Comparison of ENCODE assay signal across 8 mouse cellular contexts in genomic region chr7:27490543-27491329, GRCm38 (mm10). TPM values are rescaled to one million over a fixed set of nuclear protein-coding genes. Genes with fewer than 3 reads are reported as not detected.
A peak's percentile ranks its signal among the peaks of the same experiment; 100 is the strongest.
DNase-seq lines count a peak whose midpoint lies in the region; ATAC-seq and TF ChIP-seq lines count a peak whose summit lies in the region.

No protein-coding gene starts in this region.

- peaks cover 11% of the 10 kb centered on the region for H3K79me2 ChIP-seq in MEL (ENCODE audit: control insufficient read depth, insufficient read depth, low read length, poor library complexity)

- TF ChIP-seq CTCF in MEL (IDR thresholded peaks at IDR 0.05 in 2 of 3, conservative IDR thresholded peaks at IDR 0.05 in 1 of 3; ENCODE audit: control insufficient read depth in 1 of 3, insufficient read depth in 1 of 3, low read depth in 2 of 3, low read length in 3 of 3, poor library complexity in 1 of 3, severe bottlenecking in 1 of 3) = peak; percentile 62 to 77 (median 68)
- TF ChIP-seq CTCF in forebrain, postnatal 0 days (IDR thresholded peaks at IDR 0.05; ENCODE audit: low read depth) = peak; percentile 52
- peak; percentile 88 for TF ChIP-seq CTCF in olfactory bulb, adult 2 months (IDR thresholded peaks at IDR 0.05; ENCODE audit: insufficient read depth, low read depth, low read length)

- no peaks in the 10 kb centered on the region for H3K9me3 ChIP-seq in MEL (replicated peaks; ENCODE audit: insufficient read depth, low read length)
- no peaks in the 10 kb centered on the region for H3K9me3 ChIP-seq in forebrain, postnatal 0 days (ENCODE audit: low read length)
- no peaks in the 10 kb centered on the region for H3K9me3 ChIP-seq in lung, embryonic 15.5 days

- H3K4me3 ChIP-seq in MEL (ENCODE audit: control insufficient read depth in 1 of 2, insufficient read depth in 1 of 2, low read depth in 2 of 2, low read length in 2 of 2) = peak overlapping the region; percentile 64 to 66
- peak overlapping the region; percentile 31 for H3K4me3 ChIP-seq in forebrain, postnatal 0 days (ENCODE audit: low read depth, low read length)
- peak overlapping the region; percentile 34 for H3K4me3 ChIP-seq in lung, embryonic 15.5 days
- peak overlapping the region; percentile 51 for H3K4me3 ChIP-seq in olfactory bulb, adult 2 months (ENCODE audit: insufficient read depth, low read depth, low read length)

- peaks cover 0 to 20% of the 10 kb centered on the region in 2 experiments; a peak in 2 of 4 replicates for H3K36me3 ChIP-seq in MEL (ENCODE audit: control insufficient read depth in 1 of 2, insufficient read depth in 2 of 2, low read length in 2 of 2)
- no peaks in the 10 kb centered on the region for H3K36me3 ChIP-seq in forebrain, postnatal 0 days (ENCODE audit: insufficient read depth)
- H3K36me3 ChIP-seq in lung, embryonic 15.5 days = 0 out of 2 replicates have a peak, but pooled peaks cover 11% of the 10 kb centered on the region

- peak in 1 of 2 experiments; percentile 16; a peak in 2 of 4 replicates for TF ChIP-seq EP300 in MEL (IDR thresholded peaks at IDR 0.05; ENCODE audit: low read depth in 1 of 2, low read length in 2 of 2)

- peak overlapping the region; percentile 88 for H3K9ac ChIP-seq in MEL (ENCODE audit: control insufficient read depth, low read depth, low read length, poor library complexity, severe bottlenecking)
- H3K9ac ChIP-seq in forebrain, postnatal 0 days = peak overlapping the region; percentile 37
- peak overlapping the region; percentile 36 for H3K9ac ChIP-seq in lung, embryonic 15.5 days

- no peaks in the 10 kb centered on the region for H3K27me3 ChIP-seq in MEL (ENCODE audit: control insufficient read depth in 1 of 2, insufficient read depth in 2 of 2, low read length in 2 of 2)
- H3K27me3 ChIP-seq in forebrain, postnatal 0 days (ENCODE audit: insufficient read depth, low read length) = no peaks in the 10 kb centered on the region
- H3K27me3 ChIP-seq in lung, embryonic 15.5 days = no peaks in the 10 kb centered on the region

- TF ChIP-seq RAD21 in MEL (IDR thresholded peaks at IDR 0.05; ENCODE audit: low read depth, low read length) = peak; percentile 26

- H3K4me2 ChIP-seq in forebrain, postnatal 0 days (ENCODE audit: low read depth) = peak overlapping the region; percentile 48
- peak overlapping the region; percentile 58 for H3K4me2 ChIP-seq in lung, embryonic 15.5 days

- ATAC-seq in forebrain, postnatal 0 days = no peak
- ATAC-seq in lung, embryonic 15.5 days (ENCODE audit: borderline replicate concordance, extremely low read depth, low FRiP score, low TSS enrichment) = peak; percentile 86

- peak; percentile 8 to 68; a peak in 1 of 4 replicates for TF ChIP-seq POLR2A in MEL (IDR thresholded peaks at IDR 0.05; ENCODE audit: control insufficient read depth in 1 of 2, insufficient read depth in 1 of 2, low read depth in 1 of 2, low read length in 2 of 2, poor library complexity in 1 of 2)
- TF ChIP-seq POLR2A in olfactory bulb, adult 2 months (IDR thresholded peaks at IDR 0.05; ENCODE audit: insufficient read depth, low read depth, low read length) = no peak

- WGBS in forebrain, postnatal 0 days = 5% methylated on average over 30 of the region's 33 CpGs
- 0% methylated on average over 33 of the region's 33 CpGs for WGBS in lung, embryonic 15.5 days
- 3% methylated on average over 31 of the region's 33 CpGs for WGBS in olfactory bulb, adult 2 months

- peaks cover 10 to 22% of the 10 kb centered on the region in 2 experiments for H3K4me1 ChIP-seq in MEL (ENCODE audit: control insufficient read depth in 1 of 2, insufficient read depth in 2 of 2, low read length in 2 of 2)
- peaks cover 5% of the 10 kb centered on the region; the same call in 1 of the 2 replicates for H3K4me1 ChIP-seq in forebrain, postnatal 0 days (ENCODE audit: insufficient read depth)
- peaks cover 50% of the 10 kb centered on the region for H3K4me1 ChIP-seq in lung, embryonic 15.5 days
- H3K4me1 ChIP-seq in olfactory bulb, adult 2 months (ENCODE audit: control insufficient read depth, insufficient read depth, low read length) = peaks cover 18% of the 10 kb centered on the region; the same call in 1 of the 2 replicates

- DNase-seq in MEL (ENCODE audit: low read depth, low spot score) = peak; percentile 93
- peak; percentile 89 for DNase-seq in cerebellum, adult 8-10 months
- DNase-seq in forebrain, postnatal 0 days = peak; percentile 66
- peak; percentile 96 for DNase-seq in heart, postnatal 4 days
- peak; percentile 76 for DNase-seq in layer of hippocampus, adult 9-10 months (ENCODE audit: low spot score)
- peak; percentile 84 to 93 for DNase-seq in thymus, postnatal 10 days (ENCODE audit: low spot score in 2 of 2)

- H3K27ac ChIP-seq in MEL (ENCODE audit: control insufficient read depth, low read depth, low read length) = peak overlapping the region; percentile 89
- H3K27ac ChIP-seq in forebrain, postnatal 0 days (ENCODE audit: low read depth, low read length) = 0 out of 2 replicates have a peak overlapping the region, but pooled peaks have one; percentile 40
- H3K27ac ChIP-seq in lung, embryonic 15.5 days = peak overlapping the region; percentile 97
- peak overlapping the region; percentile 9; the same call in 1 of the 2 replicates for H3K27ac ChIP-seq in olfactory bulb, adult 2 months (ENCODE audit: insufficient read depth, low read depth, low read length)

TF ChIP-seq in MEL, 35 proteins besides CTCF, POLR2A, EP300 and RAD21 (continues in another document):
- TF ChIP-seq SMC3 (IDR thresholded peaks at IDR 0.05; ENCODE audit: low read depth, low read length) = peak; percentile 61
- TF ChIP-seq NELFE (IDR thresholded peaks at IDR 0.05; ENCODE audit: low read depth, low read length) = peak; percentile 48
- TF ChIP-seq MAZ (IDR thresholded peaks at IDR 0.05; ENCODE audit: low read depth, low read length) = peak; percentile 85; the same call in 1 of the 2 replicates
- peak; percentile 56; the same call in 1 of the 2 replicates for TF ChIP-seq TBP (IDR thresholded peaks at IDR 0.05; ENCODE audit: low read depth, low read length)
- TF ChIP-seq ZMIZ1 (IDR thresholded peaks at IDR 0.05; ENCODE audit: low read depth, low read length) = peak; percentile 81
- peak; percentile 54; the same call in 1 of the 2 replicates for TF ChIP-seq ELF1 (IDR thresholded peaks at IDR 0.05; ENCODE audit: low read depth, low read length)

RNA-seq across cellular contexts. Expression of gene Sertad1, which starts 4.0 kb away (rescaled TPM):
- total RNA-seq in MEL (2012; rRNA removed) = 9.9 and 12.4 TPM in 2 replicates
- 10 to 100 TPM in 1 of 2 experiments, not detected in 1; 10.6 TPM for polyA plus RNA-seq in MEL (2012; ENCODE audit: insufficient read depth in 1 of 2, insufficient read length in 2 of 2, low read depth in 1 of 2, low replicate concordance in 2 of 2, missing spikeins in 1 of 2)
- total RNA-seq in forebrain, postnatal 0 days (2014; rRNA removed) = 5.2 and 6.3 TPM in 2 replicates
- polyA plus RNA-seq in forebrain, postnatal 0 days (2015; fragmentation: Nextera tagmentation; extraction: Ambion mirVana) = 6.3 and 7.4 TPM in 2 replicates
- 10 to 100 TPM; 14.4 to 15.5 TPM for total RNA-seq in heart, postnatal 4 days (2021)
- polyA plus RNA-seq in lung, embryonic 15.5 days (2015; fragmentation: Nextera tagmentation; extraction: Ambion mirVana) = 48.5 and 49.6 TPM in 2 replicates
- polyA plus RNA-seq in olfactory bulb, adult 2 months (2012; ENCODE audit: insufficient read depth, insufficient read length, low replicate concordance, missing spikeins) = not detected in 2 replicates

RNA-seq across cellular contexts. Expression of gene Prx, which starts 8.4 kb away (rescaled TPM):
- total RNA-seq in MEL (2012; rRNA removed) = 0.39 TPM in 2 replicates
- 1 to 10 TPM in 1 of 2 experiments, not detected in 1; 1.4 TPM for polyA plus RNA-seq in MEL (2012; ENCODE audit: insufficient read depth in 1 of 2, insufficient read length in 2 of 2, low read depth in 1 of 2, low replicate concordance in 2 of 2, missing spikeins in 1 of 2)
- total RNA-seq in forebrain, postnatal 0 days (2014; rRNA removed) = 1.9 and 2.4 TPM in 2 replicates
- 1.1 and 1.4 TPM in 2 replicates for polyA plus RNA-seq in forebrain, postnatal 0 days (2015; fragmentation: Nextera tagmentation; extraction: Ambion mirVana)
- 1 to 10 TPM; 4.1 to 5.9 TPM for total RNA-seq in heart, postnatal 4 days (2021)
- polyA plus RNA-seq in lung, embryonic 15.5 days (2015; fragmentation: Nextera tagmentation; extraction: Ambion mirVana) = 7.2 and 8.7 TPM in 2 replicates
- not detected in 2 replicates for polyA plus RNA-seq in olfactory bulb, adult 2 months (2012; ENCODE audit: insufficient read depth, insufficient read length, low replicate concordance, missing spikeins)

RNA-seq across cellular contexts. Expression of gene Sertad3, which starts 17.2 kb away (rescaled TPM):
- 2.0 and 2.4 TPM in 2 replicates for total RNA-seq in MEL (2012; rRNA removed)
- 1 to 10 TPM in 1 of 2 experiments, not detected in 1; 6.7 TPM for polyA plus RNA-seq in MEL (2012; ENCODE audit: insufficient read depth in 1 of 2, insufficient read length in 2 of 2, low read depth in 1 of 2, low replicate concordance in 2 of 2, missing spikeins in 1 of 2)
- 1.8 and 5.5 TPM in 2 replicates for total RNA-seq in forebrain, postnatal 0 days (2014; rRNA removed)
- polyA plus RNA-seq in forebrain, postnatal 0 days (2015; fragmentation: Nextera tagmentation; extraction: Ambion mirVana) = 4.3 and 4.9 TPM in 2 replicates
- total RNA-seq in heart, postnatal 4 days (2021) = 10 to 100 TPM in 1 of 2 experiments, 1 to 10 TPM in 1; 7.4 to 10.1 TPM
- polyA plus RNA-seq in lung, embryonic 15.5 days (2015; fragmentation: Nextera tagmentation; extraction: Ambion mirVana) = 28.6 and 31.1 TPM in 2 replicates
- polyA plus RNA-seq in olfactory bulb, adult 2 months (2012; ENCODE audit: insufficient read depth, insufficient read length, low replicate concordance, missing spikeins) = not detected in 2 replicates

RNA-seq across cellular contexts. Expression of gene Hipk4, which starts 32.3 kb away (rescaled TPM):
- not detected in 2 replicates for total RNA-seq in MEL (2012; rRNA removed)
- polyA plus RNA-seq in MEL (2012; ENCODE audit: insufficient read depth in 1 of 2, insufficient read length in 2 of 2, low read depth in 1 of 2, low replicate concordance in 2 of 2, missing spikeins in 1 of 2) = under 1 TPM in 1 of 2 experiments, not detected in 1; 0.26 TPM
- total RNA-seq in forebrain, postnatal 0 days (2014; rRNA removed) = 0.38 and 0.95 TPM in 2 replicates
- polyA plus RNA-seq in forebrain, postnatal 0 days (2015; fragmentation: Nextera tagmentation; extraction: Ambion mirVana) = 0.27 and 0.49 TPM in 2 replicates
- total RNA-seq in heart, postnatal 4 days (2021) = 1 to 10 TPM in 1 of 2 experiments, under 1 TPM in 1; 0.83 to 1.0 TPM
- polyA plus RNA-seq in lung, embryonic 15.5 days (2015; fragmentation: Nextera tagmentation; extraction: Ambion mirVana) = 0.87 and 0.92 TPM in 2 replicates
- not detected in 2 replicates for polyA plus RNA-seq in olfactory bulb, adult 2 months (2012; ENCODE audit: insufficient read depth, insufficient read length, low replicate concordance, missing spikeins)

RNA-seq across cellular contexts. Expression of gene Blvrb, which starts 43.0 kb away (rescaled TPM):
- 183 and 245 TPM in 2 replicates for total RNA-seq in MEL (2012; rRNA removed)
- 100 to 1,000 TPM in 1 of 2 experiments, not detected in 1; 210 TPM for polyA plus RNA-seq in MEL (2012; ENCODE audit: insufficient read depth in 1 of 2, insufficient read length in 2 of 2, low read depth in 1 of 2, low replicate concordance in 2 of 2, missing spikeins in 1 of 2)
- total RNA-seq in forebrain, postnatal 0 days (2014; rRNA removed) = 11.6 and 14.3 TPM in 2 replicates
- polyA plus RNA-seq in forebrain, postnatal 0 days (2015; fragmentation: Nextera tagmentation; extraction: Ambion mirVana) = 16.3 and 18.9 TPM in 2 replicates
- total RNA-seq in heart, postnatal 4 days (2021) = 10 to 100 TPM; 36.3 to 44.5 TPM
- polyA plus RNA-seq in lung, embryonic 15.5 days (2015; fragmentation: Nextera tagmentation; extraction: Ambion mirVana) = 58.8 and 68.5 TPM in 2 replicates
- not detected in 2 replicates for polyA plus RNA-seq in olfactory bulb, adult 2 months (2012; ENCODE audit: insufficient read depth, insufficient read length, low replicate concordance, missing spikeins)

Comparison
In these comparisons a context has a peak if more than half of its experiments do, and no peak if none do; other contexts are left out.
1. H3K27ac ChIP-seq: peak in every context shown above with its lines; median percentile 97 in lung, embryonic 15.5 days; 89 in MEL; 40 in forebrain, postnatal 0 days; 9 in olfactory bulb, adult 2 months.
2. H3K9ac ChIP-seq: peak in every context shown above with its lines; median percentile 88 in MEL; 37 in forebrain, postnatal 0 days; 36 in lung, embryonic 15.5 days.